Mouse (Mus musculus): ENCODE results near the gene Sell. TPM values are rescaled to one million over a fixed set of nuclear protein-coding genes. Genes with fewer than 3 reads are reported as not detected.

The Sell gene
- polyA plus RNA-seq, 1 experiment: 0.70 TPM

- Histone ChIP-seq H3K4me3 (ENCODE audit: low read depth, low read length) (no peak overlapping the region), H3K36me3 (ENCODE audit: control insufficient read depth, insufficient read depth, low read length) (no peaks in the 10 kb centered on the region), H3K4me1 (ENCODE audit: control insufficient read depth, insufficient read depth, insufficient read length, low read length) (no peaks in the 10 kb centered on the region), H3K27ac (ENCODE audit: insufficient read depth, low read depth, low read length) (no peak overlapping the region), H3K27me3 (ENCODE audit: control insufficient read depth, insufficient read depth, low read length) (no peaks in the 10 kb centered on the region)
- TF ChIP-seq CTCF (IDR thresholded peaks at IDR 0.05; ENCODE audit: extremely low read depth, insufficient read length, insufficient replicate concordance, low read depth, low read length) (no peak), POLR2A (IDR thresholded peaks at IDR 0.05; ENCODE audit: low read depth, low read length) (no peak)
- WGBS: 85% methylated on average over 4 of the region's 4 CpGs
Observed at GRCm38 (mm10) chr1:164083046-164083445, 21.3 kb downstream of the Sell start.

GRCm38 (mm10) chr1:164086797-164087196, 25.0 kb downstream of the Sell start:
- TF ChIP-seq POLR2A (IDR thresholded peaks at IDR 0.05; ENCODE audit: low read depth, low read length): no peak
- no peak for TF ChIP-seq CTCF (IDR thresholded peaks at IDR 0.05; ENCODE audit: extremely low read depth, insufficient read length, insufficient replicate concordance, low read depth, low read length)
- no peaks in the 10 kb centered on the region for H3K27me3 ChIP-seq (ENCODE audit: control insufficient read depth, insufficient read depth, low read length)
- H3K4me1 ChIP-seq (ENCODE audit: control insufficient read depth, insufficient read depth, insufficient read length, low read length): no peaks in the 10 kb centered on the region
- H3K4me3 ChIP-seq (ENCODE audit: low read depth, low read length): no peak overlapping the region
- 72% methylated on average over 3 of the region's 3 CpGs for WGBS
- no peaks in the 10 kb centered on the region for H3K36me3 ChIP-seq (ENCODE audit: control insufficient read depth, insufficient read depth, low read length)
- no peak overlapping the region for H3K27ac ChIP-seq (ENCODE audit: insufficient read depth, low read depth, low read length)

- H3K36me3 ChIP-seq (ENCODE audit: control insufficient read depth, insufficient read depth, low read length): no peaks in the 10 kb centered on the region
- WGBS: 84% methylated on average over 5 of the region's 5 CpGs
- TF ChIP-seq POLR2A (IDR thresholded peaks at IDR 0.05; ENCODE audit: low read depth, low read length) (no peak), CTCF (IDR thresholded peaks at IDR 0.05; ENCODE audit: extremely low read depth, insufficient read length, insufficient replicate concordance, low read depth, low read length) (no peak)
- H3K4me1 ChIP-seq (ENCODE audit: control insufficient read depth, insufficient read depth, insufficient read length, low read length): no peaks in the 10 kb centered on the region
- no peak overlapping the region for H3K27ac ChIP-seq (ENCODE audit: insufficient read depth, low read depth, low read length)
- H3K27me3 ChIP-seq (ENCODE audit: control insufficient read depth, insufficient read depth, low read length): no peaks in the 10 kb centered on the region
- H3K4me3 ChIP-seq (ENCODE audit: low read depth, low read length): no peak overlapping the region
Observed at GRCm38 (mm10) chr1:164087872-164088271, 26.1 kb downstream of the Sell start.

DNA sequence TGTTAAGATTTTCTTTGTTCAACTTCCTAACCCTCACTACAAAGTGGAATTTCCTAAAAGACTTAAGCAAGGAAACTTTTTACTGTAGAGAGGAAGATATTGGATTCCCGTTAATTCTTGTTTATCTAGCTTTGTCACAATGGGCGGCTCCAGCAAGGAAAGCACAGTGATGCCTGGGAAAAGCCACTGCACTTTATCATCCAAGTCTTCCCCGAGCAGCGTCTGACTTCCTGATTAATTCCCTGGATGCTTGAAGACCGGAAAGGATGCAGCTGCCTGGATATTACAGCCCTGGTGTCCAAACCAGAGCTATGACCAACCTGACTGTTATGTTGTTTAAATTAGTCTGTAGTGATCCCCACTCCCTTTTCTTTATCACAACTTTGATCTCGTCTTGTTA, 35.0 kb downstream of the Sell start:
- 32% methylated on average over 6 of the region's 6 CpGs for WGBS
- no peak overlapping the region for H3K4me3 ChIP-seq (ENCODE audit: low read depth, low read length)
- no peaks in the 10 kb centered on the region for H3K27me3 ChIP-seq (ENCODE audit: control insufficient read depth, insufficient read depth, low read length)
- H3K27ac ChIP-seq (ENCODE audit: insufficient read depth, low read depth, low read length): no peak overlapping the region
- H3K36me3 ChIP-seq (ENCODE audit: control insufficient read depth, insufficient read depth, low read length): no peaks in the 10 kb centered on the region
- no peaks in the 10 kb centered on the region for H3K4me1 ChIP-seq (ENCODE audit: control insufficient read depth, insufficient read depth, insufficient read length, low read length)
- TF ChIP-seq POLR2A (IDR thresholded peaks at IDR 0.05; ENCODE audit: low read depth, low read length) (no peak), CTCF (IDR thresholded peaks at IDR 0.05; ENCODE audit: extremely low read depth, insufficient read length, insufficient replicate concordance, low read depth, low read length) (no peak)

GRCm38 (mm10) chr1:164097911-164098310, 36.1 kb downstream of the Sell start:
- no peak for TF ChIP-seq POLR2A (IDR thresholded peaks at IDR 0.05; ENCODE audit: low read depth, low read length)
- no peak for TF ChIP-seq CTCF (IDR thresholded peaks at IDR 0.05; ENCODE audit: extremely low read depth, insufficient read length, insufficient replicate concordance, low read depth, low read length)
- H3K27ac ChIP-seq (ENCODE audit: insufficient read depth, low read depth, low read length): no peak overlapping the region
- 46% methylated on average over 2 of the region's 2 CpGs for WGBS
- H3K27me3 ChIP-seq (ENCODE audit: control insufficient read depth, insufficient read depth, low read length): no peaks in the 10 kb centered on the region
- no peaks in the 10 kb centered on the region for H3K36me3 ChIP-seq (ENCODE audit: control insufficient read depth, insufficient read depth, low read length)
- H3K4me3 ChIP-seq (ENCODE audit: low read depth, low read length): no peak overlapping the region
- no peaks in the 10 kb centered on the region for H3K4me1 ChIP-seq (ENCODE audit: control insufficient read depth, insufficient read depth, insufficient read length, low read length)

- Histone ChIP-seq H3K4me1 (ENCODE audit: control insufficient read depth, insufficient read depth, insufficient read length, low read length) (no peaks in the 10 kb centered on the region), H3K36me3 (ENCODE audit: control insufficient read depth, insufficient read depth, low read length) (no peaks in the 10 kb centered on the region), H3K27me3 (ENCODE audit: control insufficient read depth, insufficient read depth, low read length) (no peaks in the 10 kb centered on the region), H3K4me3 (ENCODE audit: low read depth, low read length) (no peak overlapping the region), H3K27ac (ENCODE audit: insufficient read depth, low read depth, low read length) (no peak overlapping the region)
- TF ChIP-seq POLR2A (IDR thresholded peaks at IDR 0.05; ENCODE audit: low read depth, low read length) (no peak), CTCF (IDR thresholded peaks at IDR 0.05; ENCODE audit: extremely low read depth, insufficient read length, insufficient replicate concordance, low read depth, low read length) (no peak)
- 53% methylated on average over 2 of the region's 2 CpGs for WGBS
Observed at GRCm38 (mm10) chr1:164098372-164098771, 36.6 kb downstream of the Sell start.

DNA sequence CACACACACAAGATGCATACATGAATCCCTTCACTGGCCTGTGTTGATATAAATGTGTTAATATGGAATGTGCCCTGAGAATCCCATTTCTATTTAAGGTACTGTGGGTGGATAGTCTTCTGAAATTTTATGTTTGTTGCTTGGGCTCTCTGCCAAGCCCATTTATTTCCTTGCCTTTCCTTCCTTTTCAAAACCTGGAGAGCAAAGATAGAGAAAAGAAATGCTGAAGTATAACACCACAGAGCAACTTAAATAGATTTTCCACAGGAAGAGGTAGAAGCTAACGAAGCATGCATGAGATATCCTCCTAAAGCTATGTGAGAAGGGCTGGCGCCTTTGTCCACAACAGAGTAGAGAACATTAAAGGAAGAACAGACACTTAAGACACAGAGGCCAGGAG, 48.0 kb downstream of the Sell start:
- Histone ChIP-seq H3K27me3 (ENCODE audit: control insufficient read depth, insufficient read depth, low read length) (no peaks in the 10 kb centered on the region), H3K4me1 (ENCODE audit: control insufficient read depth, insufficient read depth, insufficient read length, low read length) (no peaks in the 10 kb centered on the region), H3K36me3 (ENCODE audit: control insufficient read depth, insufficient read depth, low read length) (no peaks in the 10 kb centered on the region), H3K27ac (ENCODE audit: insufficient read depth, low read depth, low read length) (no peak overlapping the region), H3K4me3 (ENCODE audit: low read depth, low read length) (no peak overlapping the region)
- WGBS: 78% methylated on average over 2 of the region's 2 CpGs
- no peak for TF ChIP-seq POLR2A (IDR thresholded peaks at IDR 0.05; ENCODE audit: low read depth, low read length)
- TF ChIP-seq CTCF (IDR thresholded peaks at IDR 0.05; ENCODE audit: extremely low read depth, insufficient read length, insufficient replicate concordance, low read depth, low read length): no peak

Measured in small intestine, adult 2 months (tissue).